Mouse (Mus musculus): ENCODE data around the gene Casp8. TPM values are rescaled to one million over a fixed set of nuclear protein-coding genes. Genes with fewer than 3 reads are reported as not detected.

The Casp8 gene
- polyA plus RNA-seq, 1 experiment = 5.9 TPM

DNA sequence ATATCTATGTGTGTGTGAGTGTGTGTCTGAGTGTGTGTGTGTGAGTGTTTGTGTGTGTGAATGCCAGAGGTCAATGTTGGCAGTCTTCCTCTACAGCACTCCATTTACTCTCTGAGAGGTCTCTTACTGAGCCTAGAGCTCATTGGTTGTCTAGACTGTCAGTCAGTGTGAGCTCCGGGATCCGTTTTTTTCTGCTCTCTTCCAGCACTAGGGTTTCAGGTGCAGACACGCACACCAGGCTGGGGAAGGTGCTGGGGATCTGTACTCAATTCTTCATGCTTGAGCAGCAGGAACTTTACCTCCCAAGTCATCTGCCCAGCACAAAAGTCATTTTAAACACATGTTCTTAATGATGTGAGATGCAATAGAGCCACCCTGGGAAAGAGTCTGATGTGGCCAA lies 23.1 kb upstream of the Casp8 start:
- H3K4me2 ChIP-seq (ENCODE audit: low read depth) = no peak overlapping the region
- H3K36me3 ChIP-seq (ENCODE audit: control insufficient read depth, insufficient read depth) = no peaks in the 10 kb centered on the region
- TF ChIP-seq SRF (IDR thresholded peaks at IDR 0.05; ENCODE audit: control insufficient read depth, insufficient read length, low read depth) (no peak), POLR2A (IDR thresholded peaks at IDR 0.05; ENCODE audit: insufficient read length, low read depth) (no peak), TCF3 (IDR thresholded peaks at IDR 0.05; ENCODE audit: insufficient read length, low read depth) (no peak), REST (IDR thresholded peaks at IDR 0.05; ENCODE audit: insufficient read depth, insufficient read length) (no peak), TCF12 (IDR thresholded peaks at IDR 0.05; ENCODE audit: insufficient read depth, poor library complexity, severe bottlenecking) (no peak), MAX (IDR thresholded peaks at IDR 0.05; ENCODE audit: low read depth) (no peak), USF1 (IDR thresholded peaks at IDR 0.05; ENCODE audit: low read depth) (no peak), E2F4 (IDR thresholded peaks at IDR 0.05; ENCODE audit: insufficient read depth) (no peak), CEBPB (IDR thresholded peaks at IDR 0.05; ENCODE audit: insufficient read depth, poor library complexity, severe bottlenecking) (no peak), MYOG (IDR thresholded peaks at IDR 0.05; ENCODE audit: control insufficient read depth in 1 of 3, insufficient read depth in 1 of 3, insufficient read length in 2 of 3, low read depth in 2 of 3) (no peak), MYOD1 (IDR thresholded peaks at IDR 0.05; ENCODE audit: control insufficient read depth in 1 of 3, insufficient read length in 2 of 3, low read depth in 2 of 3) (no peak)
- no peaks in the 10 kb centered on the region for H3K27me3 ChIP-seq (ENCODE audit: control insufficient read depth, insufficient read depth, insufficient read length)
- H3ac ChIP-seq (ENCODE audit: control insufficient read depth, insufficient read length) = no peak overlapping the region
- H3K4me3 ChIP-seq = no peak overlapping the region
- H3K79me2 ChIP-seq (ENCODE audit: control insufficient read depth, insufficient read depth) = no peaks in the 10 kb centered on the region

GRCm38 (mm10) chr1:58773280-58773679 lies 21.9 kb upstream of the Casp8 start:
- Histone ChIP-seq H3K79me2 (ENCODE audit: control insufficient read depth, insufficient read depth) (no peaks in the 10 kb centered on the region), H3K36me3 (ENCODE audit: control insufficient read depth, insufficient read depth) (no peaks in the 10 kb centered on the region), H3ac (ENCODE audit: control insufficient read depth, insufficient read length) (no peak overlapping the region), H3K27me3 (ENCODE audit: control insufficient read depth, insufficient read depth, insufficient read length) (no peaks in the 10 kb centered on the region), H3K4me2 (ENCODE audit: low read depth) (no peak overlapping the region), H3K4me3 (no peak overlapping the region)
- TF ChIP-seq REST (IDR thresholded peaks at IDR 0.05; ENCODE audit: insufficient read depth, insufficient read length) (no peak), E2F4 (IDR thresholded peaks at IDR 0.05; ENCODE audit: insufficient read depth) (no peak), TCF12 (IDR thresholded peaks at IDR 0.05; ENCODE audit: insufficient read depth, poor library complexity, severe bottlenecking) (no peak), USF1 (IDR thresholded peaks at IDR 0.05; ENCODE audit: low read depth) (no peak), POLR2A (IDR thresholded peaks at IDR 0.05; ENCODE audit: insufficient read length, low read depth) (no peak), MYOG (IDR thresholded peaks at IDR 0.05; ENCODE audit: control insufficient read depth in 1 of 3, insufficient read depth in 1 of 3, insufficient read length in 2 of 3, low read depth in 2 of 3) (no peak), POLR2AphosphoS2 (IDR thresholded peaks at IDR 0.05; ENCODE audit: insufficient read length, low read depth) (no peak), MAX (IDR thresholded peaks at IDR 0.05; ENCODE audit: low read depth) (no peak), MYOD1 (IDR thresholded peaks at IDR 0.05; ENCODE audit: control insufficient read depth in 1 of 3, insufficient read length in 2 of 3, low read depth in 2 of 3) (no peak), TCF3 (IDR thresholded peaks at IDR 0.05; ENCODE audit: insufficient read length, low read depth) (no peak), SRF (IDR thresholded peaks at IDR 0.05; ENCODE audit: control insufficient read depth, insufficient read length, low read depth) (no peak)

DNA sequence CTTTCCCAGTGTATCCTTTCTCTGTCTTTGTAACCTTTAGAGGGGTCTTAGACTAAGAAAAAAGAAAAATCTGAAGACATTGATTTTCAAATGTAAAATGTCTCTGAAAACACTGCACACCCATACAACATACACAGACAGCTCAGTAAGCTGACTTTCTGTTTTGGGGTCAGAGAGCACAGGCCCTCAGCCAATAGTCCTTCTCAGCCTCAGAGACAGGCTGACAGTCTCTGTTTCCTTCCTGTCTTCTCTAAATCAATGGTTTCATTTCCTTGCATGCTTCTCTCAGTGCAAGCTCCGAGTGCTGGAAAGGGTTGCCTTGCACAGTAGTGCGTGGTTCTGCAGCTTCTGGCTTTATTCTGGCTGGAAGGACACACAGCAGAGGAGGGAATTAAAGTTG lies 21.3 kb upstream of the Casp8 start:
- no peak overlapping the region for H3ac ChIP-seq (ENCODE audit: control insufficient read depth, insufficient read length)
- TF ChIP-seq POLR2A (IDR thresholded peaks at IDR 0.05; ENCODE audit: insufficient read length, low read depth) (no peak), SRF (IDR thresholded peaks at IDR 0.05; ENCODE audit: control insufficient read depth, insufficient read length, low read depth) (no peak), CEBPB (IDR thresholded peaks at IDR 0.05; ENCODE audit: insufficient read depth, poor library complexity, severe bottlenecking) (no peak), TCF3 (IDR thresholded peaks at IDR 0.05; ENCODE audit: insufficient read length, low read depth) (no peak), USF1 (IDR thresholded peaks at IDR 0.05; ENCODE audit: low read depth) (no peak), MYOD1 (IDR thresholded peaks at IDR 0.05; ENCODE audit: control insufficient read depth in 1 of 3, insufficient read length in 2 of 3, low read depth in 2 of 3) (no peak), E2F4 (IDR thresholded peaks at IDR 0.05; ENCODE audit: insufficient read depth) (no peak), TCF12 (IDR thresholded peaks at IDR 0.05; ENCODE audit: insufficient read depth, poor library complexity, severe bottlenecking) (no peak), POLR2AphosphoS2 (IDR thresholded peaks at IDR 0.05; ENCODE audit: insufficient read length, low read depth) (no peak), MAX (IDR thresholded peaks at IDR 0.05; ENCODE audit: low read depth) (no peak), MYOG (IDR thresholded peaks at IDR 0.05; ENCODE audit: control insufficient read depth in 1 of 3, insufficient read depth in 1 of 3, insufficient read length in 2 of 3, low read depth in 2 of 3) (no peak), REST (IDR thresholded peaks at IDR 0.05; ENCODE audit: insufficient read depth, insufficient read length) (no peak)
- H3K36me3 ChIP-seq (ENCODE audit: control insufficient read depth, insufficient read depth) = no peaks in the 10 kb centered on the region
- no peaks in the 10 kb centered on the region for H3K79me2 ChIP-seq (ENCODE audit: control insufficient read depth, insufficient read depth)
- no peak overlapping the region for H3K4me2 ChIP-seq (ENCODE audit: low read depth)
- no peaks in the 10 kb centered on the region for H3K27me3 ChIP-seq (ENCODE audit: control insufficient read depth, insufficient read depth, insufficient read length)
- no peak overlapping the region for H3K4me3 ChIP-seq

DNA sequence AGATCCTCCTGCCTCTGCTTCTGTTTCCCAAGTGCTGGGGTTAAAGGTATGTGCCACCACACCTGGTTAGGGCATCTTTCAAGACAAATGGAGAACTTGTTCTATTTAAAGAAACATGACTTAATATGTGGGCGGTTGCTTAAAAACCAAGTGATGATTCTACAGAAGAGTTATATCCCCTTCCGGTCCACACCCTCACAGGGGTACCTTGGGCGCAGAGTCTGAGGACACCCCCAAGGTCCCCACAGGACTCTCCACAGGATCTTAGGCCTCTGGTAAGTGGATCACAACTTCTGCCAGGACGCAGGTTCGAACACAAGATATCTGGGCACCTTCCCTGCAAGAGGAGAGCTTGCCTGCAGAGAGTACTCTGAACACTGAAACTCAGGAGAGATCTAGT lies 19.8 kb upstream of the Casp8 start:
- Histone ChIP-seq H3K4me2 (ENCODE audit: low read depth) (no peak overlapping the region), H3K4me3 (no peak overlapping the region), H3K36me3 (ENCODE audit: control insufficient read depth, insufficient read depth) (no peaks in the 10 kb centered on the region), H3ac (ENCODE audit: control insufficient read depth, insufficient read length) (no peak overlapping the region), H3K27me3 (ENCODE audit: control insufficient read depth, insufficient read depth, insufficient read length) (no peaks in the 10 kb centered on the region), H3K79me2 (ENCODE audit: control insufficient read depth, insufficient read depth) (no peaks in the 10 kb centered on the region)
- no peak for TF ChIP-seq USF1 (IDR thresholded peaks at IDR 0.05; ENCODE audit: low read depth)
- TF ChIP-seq SRF (IDR thresholded peaks at IDR 0.05; ENCODE audit: control insufficient read depth, insufficient read length, low read depth) = no peak
- TF ChIP-seq POLR2AphosphoS2 (IDR thresholded peaks at IDR 0.05; ENCODE audit: insufficient read length, low read depth) = no peak
- no peak for TF ChIP-seq E2F4 (IDR thresholded peaks at IDR 0.05; ENCODE audit: insufficient read depth)
- no peak for TF ChIP-seq MAX (IDR thresholded peaks at IDR 0.05; ENCODE audit: low read depth)
- no peak for TF ChIP-seq MYOD1 (IDR thresholded peaks at IDR 0.05; ENCODE audit: control insufficient read depth in 1 of 3, insufficient read length in 2 of 3, low read depth in 2 of 3)

DNA sequence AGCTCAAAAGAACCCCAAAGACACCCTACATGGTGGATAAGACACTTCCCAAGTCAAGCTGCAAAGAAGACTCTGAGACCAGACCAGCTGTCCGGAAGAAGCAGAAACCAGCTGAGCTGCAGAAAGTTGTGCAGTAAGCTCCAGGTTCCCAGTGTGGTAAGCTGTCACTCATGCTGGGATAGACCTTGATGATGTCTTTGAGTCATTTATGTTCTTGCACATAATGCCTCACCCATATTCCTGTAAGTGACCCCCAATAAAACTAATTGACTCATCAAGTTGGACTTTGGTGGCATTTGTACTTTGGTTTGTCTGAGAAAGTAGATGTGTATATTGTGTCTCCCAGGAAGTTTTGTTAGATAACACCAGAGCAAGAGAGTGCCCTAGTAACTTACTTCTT lies 17.6 kb upstream of the Casp8 start:
- H3K27me3 ChIP-seq (ENCODE audit: control insufficient read depth, insufficient read depth, insufficient read length) = no peaks in the 10 kb centered on the region
- no peak overlapping the region for H3K4me3 ChIP-seq
- TF ChIP-seq POLR2A (IDR thresholded peaks at IDR 0.05; ENCODE audit: insufficient read length, low read depth) = no peak
- TF ChIP-seq POLR2AphosphoS2 (IDR thresholded peaks at IDR 0.05; ENCODE audit: insufficient read length, low read depth) = no peak
- no peak for TF ChIP-seq MYOD1 (IDR thresholded peaks at IDR 0.05; ENCODE audit: control insufficient read depth in 1 of 3, insufficient read length in 2 of 3, low read depth in 2 of 3)
- no peak for TF ChIP-seq SRF (IDR thresholded peaks at IDR 0.05; ENCODE audit: control insufficient read depth, insufficient read length, low read depth)
- no peak for TF ChIP-seq MAX (IDR thresholded peaks at IDR 0.05; ENCODE audit: low read depth)
- no peak for TF ChIP-seq E2F4 (IDR thresholded peaks at IDR 0.05; ENCODE audit: insufficient read depth)
- no peak for TF ChIP-seq REST (IDR thresholded peaks at IDR 0.05; ENCODE audit: insufficient read depth, insufficient read length)
- TF ChIP-seq TCF12 (IDR thresholded peaks at IDR 0.05; ENCODE audit: insufficient read depth, poor library complexity, severe bottlenecking) = no peak
- no peak for TF ChIP-seq CEBPB (IDR thresholded peaks at IDR 0.05; ENCODE audit: insufficient read depth, poor library complexity, severe bottlenecking)
- no peak for TF ChIP-seq USF1 (IDR thresholded peaks at IDR 0.05; ENCODE audit: low read depth)
- no peak for TF ChIP-seq TCF3 (IDR thresholded peaks at IDR 0.05; ENCODE audit: insufficient read length, low read depth)
- TF ChIP-seq MYOG (IDR thresholded peaks at IDR 0.05; ENCODE audit: control insufficient read depth in 1 of 3, insufficient read depth in 1 of 3, insufficient read length in 2 of 3, low read depth in 2 of 3) = no peak
- H3K4me2 ChIP-seq (ENCODE audit: low read depth) = no peak overlapping the region
- no peaks in the 10 kb centered on the region for H3K36me3 ChIP-seq (ENCODE audit: control insufficient read depth, insufficient read depth)
- no peak overlapping the region for H3ac ChIP-seq (ENCODE audit: control insufficient read depth, insufficient read length)
- H3K79me2 ChIP-seq (ENCODE audit: control insufficient read depth, insufficient read depth) = no peaks in the 10 kb centered on the region

All from myocyte (in vitro differentiated cells).